Mouse (Mus musculus): ENCODE data around the gene Cnr2. TPM values are rescaled to one million over a fixed set of nuclear protein-coding genes. Genes with fewer than 3 reads are reported as not detected.

Gene Cnr2
- total and polyA plus RNA-seq, 3 experiments, result 6.8 to 10.2 TPM; not detected in 1

GRCm38 (mm10) chr4:135954241-135954640 is 59.0 kb downstream of the Cnr2 start (continued):
- no peak for TF ChIP-seq NRF1 (IDR thresholded peaks at IDR 0.05; ENCODE audit: insufficient read depth, low read depth, low read length, poor library complexity, severe bottlenecking)

- Histone ChIP-seq H3K27ac (ENCODE audit: control insufficient read depth, low read depth, low read length) (no peak overlapping the region), H3K36me3 (ENCODE audit: control insufficient read depth in 1 of 2, insufficient read depth in 2 of 2, low read length in 2 of 2) (peaks cover 0 to 3% of the 10 kb centered on the region in 2 experiments; a peak in 2 of 4 replicates), H3K9me3 (replicated peaks; ENCODE audit: insufficient read depth, low read length) (no peaks in the 10 kb centered on the region), H3K4me1 (ENCODE audit: control insufficient read depth in 1 of 2, insufficient read depth in 2 of 2, low read length in 2 of 2) (no peaks in the 10 kb centered on the region), H3K4me3 (ENCODE audit: control insufficient read depth in 1 of 2, insufficient read depth in 1 of 2, low read depth in 2 of 2, low read length in 2 of 2) (no peak overlapping the region), H3K79me2 (ENCODE audit: control insufficient read depth, insufficient read depth, low read length, poor library complexity) (no peaks in the 10 kb centered on the region), H3K9ac (ENCODE audit: control insufficient read depth, low read depth, low read length, poor library complexity, severe bottlenecking) (no peak overlapping the region), H3K27me3 (ENCODE audit: control insufficient read depth in 1 of 2, insufficient read depth in 2 of 2, low read length in 2 of 2) (no peaks in the 10 kb centered on the region)
- DNase-seq (ENCODE audit: low read depth, low spot score), result no peak
- TF ChIP-seq MYC (IDR thresholded peaks at IDR 0.05; ENCODE audit: low read depth, low read length), result no peak
- TF ChIP-seq POLR2AphosphoS5 (IDR thresholded peaks at IDR 0.05; ENCODE audit: borderline replicate concordance, low read depth, low read length), result no peak
- no peak for TF ChIP-seq TAL1 (IDR thresholded peaks at IDR 0.05; ENCODE audit: low read length)
- TF ChIP-seq MYB (IDR thresholded peaks at IDR 0.05; ENCODE audit: low read depth, low read length), result no peak
- TF ChIP-seq E2F4 (IDR thresholded peaks at IDR 0.05; ENCODE audit: borderline replicate concordance, low read depth, low read length), result no peak
- TF ChIP-seq POLR2A (IDR thresholded peaks at IDR 0.05; ENCODE audit: control insufficient read depth in 1 of 2, insufficient read depth in 1 of 2, low read depth in 1 of 2, low read length in 2 of 2, poor library complexity in 1 of 2), result no peak
- no peak for TF ChIP-seq GABPA (IDR thresholded peaks at IDR 0.05; ENCODE audit: low read depth, low read length)
- TF ChIP-seq UBTF (IDR thresholded peaks at IDR 0.05; ENCODE audit: borderline replicate concordance, insufficient read depth, low read depth, low read length), result no peak
- no peak for TF ChIP-seq MXI1 (IDR thresholded peaks at IDR 0.05; ENCODE audit: low read depth, low read length)
- TF ChIP-seq TCF12 (IDR thresholded peaks at IDR 0.05; ENCODE audit: low read depth, low read length), result no peak
- no peak for TF ChIP-seq CHD1 (IDR thresholded peaks at IDR 0.05; ENCODE audit: low read depth, low read length)
- no peak for TF ChIP-seq MAFK (IDR thresholded peaks at IDR 0.05; ENCODE audit: borderline replicate concordance, low read depth, low read length)
- no peak for TF ChIP-seq RCOR1 (IDR thresholded peaks at IDR 0.05; ENCODE audit: low read depth, low read length)
Observed at GRCm38 (mm10) chr4:135955886-135956285, 60.7 kb downstream of the Cnr2 start.

- Histone ChIP-seq H3K9me3 (replicated peaks; ENCODE audit: insufficient read depth, low read length) (no peaks in the 10 kb centered on the region), H3K27me3 (ENCODE audit: control insufficient read depth in 1 of 2, insufficient read depth in 2 of 2, low read length in 2 of 2) (no peaks in the 10 kb centered on the region), H3K4me3 (ENCODE audit: control insufficient read depth in 1 of 2, insufficient read depth in 1 of 2, low read depth in 2 of 2, low read length in 2 of 2) (no peak overlapping the region), H3K27ac (ENCODE audit: control insufficient read depth, low read depth, low read length) (no peak overlapping the region), H3K9ac (ENCODE audit: control insufficient read depth, low read depth, low read length, poor library complexity, severe bottlenecking) (no peak overlapping the region), H3K36me3 (ENCODE audit: control insufficient read depth in 1 of 2, insufficient read depth in 2 of 2, low read length in 2 of 2) (peaks cover 0 to 6% of the 10 kb centered on the region in 2 experiments; a peak in 2 of 4 replicates), H3K4me1 (ENCODE audit: control insufficient read depth in 1 of 2, insufficient read depth in 2 of 2, low read length in 2 of 2) (peaks cover 4 to 7% of the 10 kb centered on the region in 2 experiments; a peak in 3 of 4 replicates), H3K79me2 (ENCODE audit: control insufficient read depth, insufficient read depth, low read length, poor library complexity) (peaks cover 3% of the 10 kb centered on the region; the same call in 1 of the 2 replicates)
- no peak for DNase-seq (ENCODE audit: low read depth, low spot score)
- TF ChIP-seq UBTF (IDR thresholded peaks at IDR 0.05; ENCODE audit: borderline replicate concordance, insufficient read depth, low read depth, low read length) (no peak), TBP (IDR thresholded peaks at IDR 0.05; ENCODE audit: low read depth, low read length) (no peak), KAT2A (conservative IDR thresholded peaks at IDR 0.05; ENCODE audit: low read depth, low read length) (no peak), POLR2A (IDR thresholded peaks at IDR 0.05; ENCODE audit: control insufficient read depth in 1 of 2, insufficient read depth in 1 of 2, low read depth in 1 of 2, low read length in 2 of 2, poor library complexity in 1 of 2) (no peak), NRF1 (IDR thresholded peaks at IDR 0.05; ENCODE audit: insufficient read depth, low read depth, low read length, poor library complexity, severe bottlenecking) (no peak), SIN3A (IDR thresholded peaks at IDR 0.05; ENCODE audit: low read length) (no peak), POLR2AphosphoS2 (IDR thresholded peaks at IDR 0.05; ENCODE audit: low read length) (no peak), GATA1 (IDR thresholded peaks at IDR 0.05; ENCODE audit: low read depth, low read length) (no peak), RCOR1 (IDR thresholded peaks at IDR 0.05; ENCODE audit: low read depth, low read length) (no peak), NELFE (IDR thresholded peaks at IDR 0.05; ENCODE audit: low read depth, low read length) (no peak), USF2 (IDR thresholded peaks at IDR 0.05; ENCODE audit: borderline replicate concordance in 1 of 2, insufficient read depth in 1 of 2, low read depth in 1 of 2, low read length in 2 of 2) (no peak), SMC3 (IDR thresholded peaks at IDR 0.05; ENCODE audit: low read depth, low read length) (no peak), ELF1 (IDR thresholded peaks at IDR 0.05; ENCODE audit: low read depth, low read length) (no peak), E2F4 (IDR thresholded peaks at IDR 0.05; ENCODE audit: borderline replicate concordance, low read depth, low read length) (no peak), GABPA (IDR thresholded peaks at IDR 0.05; ENCODE audit: low read depth, low read length) (no peak), TCF12 (IDR thresholded peaks at IDR 0.05; ENCODE audit: low read depth, low read length) (no peak), USF1 (IDR thresholded peaks at IDR 0.05; ENCODE audit: low read depth, low read length) (no peak), ZNF384 (IDR thresholded peaks at IDR 0.05; ENCODE audit: low read depth, low read length) (no peak), EP300 (IDR thresholded peaks at IDR 0.05; ENCODE audit: low read depth in 1 of 2, low read length in 2 of 2) (no peak), MAFK (IDR thresholded peaks at IDR 0.05; ENCODE audit: borderline replicate concordance, low read depth, low read length) (no peak)
Observed at GRCm38 (mm10) chr4:135958354-135958753, 63.2 kb downstream of the Cnr2 start.
